In the genomic region with DNA sequence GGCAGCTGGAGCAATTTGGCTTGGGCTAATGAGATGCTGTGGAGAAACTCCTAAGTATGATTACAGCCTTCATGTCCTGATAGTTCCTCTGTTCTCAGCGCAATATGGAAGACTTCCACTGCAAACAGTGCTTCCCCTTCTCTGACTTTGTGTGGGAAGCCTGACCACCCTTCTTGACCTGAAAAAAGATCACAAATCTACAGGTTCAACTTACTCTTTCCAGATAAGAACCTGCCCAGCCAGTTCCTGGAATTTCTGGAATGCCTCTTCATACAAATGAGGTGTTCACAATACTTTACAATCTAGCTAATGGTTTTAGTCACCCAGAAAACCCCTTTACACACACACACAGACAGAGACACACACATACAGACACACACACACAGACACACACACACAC, we compare ENCODE assay signal across 27 mouse cellular contexts.
DNase-seq lines count a peak whose midpoint lies in the region; ATAC-seq lines count a peak whose summit lies in the region.
"Had no signal": no experiment of that assay in that cellular context is flagged by ENCODE, and none has a peak within 500 bp of the region (broad histone marks: within the 10 kb centered on the region; RNA-seq: fewer than 3 reads in every experiment).

No protein-coding gene starts in this region.

- DNase-seq in lung, postnatal 4 days = no peak
- peak; percentile 1 for DNase-seq in embryo, embryonic 10.5 days (ENCODE audit: low spot score)
- peak; percentile 1 for DNase-seq in embryonic facial prominence, embryonic 11.5 days (ENCODE audit: low spot score)
- DNase-seq in lung, postnatal 25 days (ENCODE audit: low spot score) = peak; percentile 16
- no peak for DNase-seq in thymus, postnatal 25 days
- DNase-seq: adrenal gland, postnatal 25 days; cerebellum, adult 11-12 months; cerebellum, postnatal 10 days; forebrain, postnatal 0 days; heart, postnatal 14 days; kidney, adult 18-20 months; kidney, postnatal 25 days; retina, postnatal 1 day; right cerebral cortex, postnatal 14 days; thymus, postnatal 36 days had no signal

- H3K27ac ChIP-seq in lung, embryonic 15.5 days = no peak overlapping the region
- H3K27ac ChIP-seq in embryonic facial prominence, embryonic 11.5 days (replicated peaks; ENCODE audit: low read depth, low read length) = no peak overlapping the region
- H3K27ac ChIP-seq: embryonic facial prominence, embryonic 15.5 days; forebrain, embryonic 12.5 days; hindbrain, embryonic 10.5 days; hindbrain, embryonic 15.5 days; kidney, embryonic 15.5 days; limb, embryonic 13.5 days; midbrain, embryonic 13.5 days had no signal

- no peaks in the 10 kb centered on the region for H3K9me3 ChIP-seq in lung, embryonic 15.5 days
- no peaks in the 10 kb centered on the region for H3K9me3 ChIP-seq in embryonic facial prominence, embryonic 11.5 days (replicated peaks; ENCODE audit: control insufficient read depth, low read length)
- H3K9me3 ChIP-seq: embryonic facial prominence, embryonic 15.5 days; forebrain, embryonic 12.5 days; hindbrain, embryonic 10.5 days; hindbrain, embryonic 15.5 days; kidney, embryonic 15.5 days; limb, embryonic 13.5 days; megakaryocyte, embryonic 14.5 days; midbrain, embryonic 13.5 days had no signal

- H3K27me3 ChIP-seq in lung, embryonic 15.5 days = no peaks in the 10 kb centered on the region
- no peaks in the 10 kb centered on the region for H3K27me3 ChIP-seq in embryonic facial prominence, embryonic 11.5 days (ENCODE audit: control insufficient read depth, insufficient read depth, low read length)
- H3K27me3 ChIP-seq: embryonic facial prominence, embryonic 15.5 days; forebrain, embryonic 12.5 days; hindbrain, embryonic 15.5 days; kidney, embryonic 15.5 days; limb, embryonic 13.5 days; megakaryocyte, embryonic 14.5 days; midbrain, embryonic 13.5 days had no signal

- H3K36me3 ChIP-seq in lung, embryonic 15.5 days = no peaks in the 10 kb centered on the region
- no peaks in the 10 kb centered on the region for H3K36me3 ChIP-seq in embryonic facial prominence, embryonic 11.5 days (replicated peaks; ENCODE audit: control insufficient read depth, insufficient read depth, low read depth, low read length)
- H3K36me3 ChIP-seq: embryonic facial prominence, embryonic 15.5 days; forebrain, embryonic 12.5 days; hindbrain, embryonic 10.5 days; hindbrain, embryonic 15.5 days; kidney, embryonic 15.5 days; limb, embryonic 13.5 days; midbrain, embryonic 13.5 days had no signal

- peak; percentile 52; the same call in 1 of the 2 replicates for ATAC-seq in lung, embryonic 15.5 days (ENCODE audit: borderline replicate concordance, extremely low read depth, low FRiP score, low TSS enrichment)
- no peak for ATAC-seq in embryonic facial prominence, embryonic 11.5 days (replicated peaks; ENCODE audit: insufficient number of reproducible peaks, low FRiP score, low TSS enrichment, low read depth)
- ATAC-seq in megakaryocyte, adult 5-6 weeks (ENCODE audit: poor library complexity, severe bottlenecking) = no peak
- ATAC-seq: CD4-positive, CD25-positive, alpha-beta regulatory T cell, adult 4 months; forebrain, postnatal 0 days; midbrain, embryonic 13.5 days had no signal

- no peak overlapping the region for H3K4me3 ChIP-seq in lung, embryonic 15.5 days
- H3K4me3 ChIP-seq in embryonic facial prominence, embryonic 11.5 days (ENCODE audit: low read depth, low read length) = no peak overlapping the region
- H3K4me3 ChIP-seq: embryonic facial prominence, embryonic 15.5 days; forebrain, embryonic 12.5 days; hindbrain, embryonic 10.5 days; hindbrain, embryonic 15.5 days; kidney, embryonic 15.5 days; limb, embryonic 13.5 days; megakaryocyte, embryonic 14.5 days; midbrain, embryonic 13.5 days had no signal

- no peak overlapping the region for H3K4me2 ChIP-seq in lung, embryonic 15.5 days
- no peak overlapping the region for H3K4me2 ChIP-seq in embryonic facial prominence, embryonic 11.5 days (ENCODE audit: low read depth, low read length)
- H3K4me2 ChIP-seq: embryonic facial prominence, embryonic 15.5 days; forebrain, embryonic 12.5 days; hindbrain, embryonic 15.5 days; kidney, embryonic 15.5 days; limb, embryonic 13.5 days; liver, embryonic 11.5 days; midbrain, embryonic 13.5 days had no signal

- no peak overlapping the region for H3K9ac ChIP-seq in lung, embryonic 15.5 days
- H3K9ac ChIP-seq in embryonic facial prominence, embryonic 11.5 days (replicated peaks; ENCODE audit: low read length) = no peak overlapping the region
- H3K9ac ChIP-seq: embryonic facial prominence, embryonic 15.5 days; forebrain, embryonic 12.5 days; forebrain, postnatal 0 days; hindbrain, embryonic 15.5 days; kidney, embryonic 15.5 days; limb, embryonic 13.5 days; midbrain, embryonic 13.5 days had no signal

- no peaks in the 10 kb centered on the region for H3K4me1 ChIP-seq in lung, embryonic 15.5 days
- no peaks in the 10 kb centered on the region for H3K4me1 ChIP-seq in embryonic facial prominence, embryonic 11.5 days (ENCODE audit: control insufficient read depth, insufficient read depth, low read length)
- H3K4me1 ChIP-seq: embryonic facial prominence, embryonic 15.5 days; forebrain, embryonic 12.5 days; hindbrain, embryonic 10.5 days; hindbrain, embryonic 15.5 days; kidney, embryonic 15.5 days; limb, embryonic 13.5 days; megakaryocyte, embryonic 14.5 days; midbrain, embryonic 13.5 days had no signal

- 35% methylated on average over 1 of the region's 1 CpGs for WGBS in lung, embryonic 15.5 days
- WGBS in embryonic facial prominence, embryonic 11.5 days = 76% methylated on average over 1 of the region's 1 CpGs

Comparison
In these comparisons a context has a peak if more than half of its experiments do, and no peak if none do; other contexts are left out.
1. DNase-seq: peak in embryo, embryonic 10.5 days (single experiment), embryonic facial prominence, embryonic 11.5 days (single experiment) and lung, postnatal 25 days (single experiment); none in lung, postnatal 4 days (0 of 2) and thymus, postnatal 25 days (single experiment).